Mouse (Mus musculus) intestine, embryonic 14.5 days (tissue): ENCODE measurements around the gene Trrap. TPM values are rescaled to one million over a fixed set of nuclear protein-coding genes. Genes with fewer than 3 reads are reported as not detected.
"Not testable (repeated sequence)": the region's sequence is repeated elsewhere in the genome, so short reads cannot be mapped to it uniquely, and the experiment has no call there.

Experiments
- ATAC-seq: fragments of 200-750 bp; cut with Nextera tagmentation; replicated peaks from 2 replicates; pipeline ENCODE4 v1.8.0; 2017; ENCODE audit warnings: low read depth, moderate number of reproducible peaks, moderate TSS enrichment, moderate library complexity; ENCODE audit not compliant: low FRiP score, low TSS enrichment
- DNase-seq: peaks from one replicate; pipeline ENCODE4 v3.0.0-alpha.2; 2018; ENCODE audit warnings: low spot score
- H3K27ac ChIP-seq: fragments of 300-500 bp; sonication (generic); 2 replicates; pipeline ENCODE4 v1.5.1; 2014; ENCODE audit warnings: low read depth, mild to moderate bottlenecking, control low read depth
- H3K27me3 ChIP-seq: fragments of 300-500 bp; sonication (generic); replicated peaks from 2 replicates; pipeline ENCODE4 v1.6.1; 2014; ENCODE audit warnings: low read length, control low read depth; ENCODE audit not compliant: control insufficient read depth, insufficient read depth
- H3K36me3 ChIP-seq: fragments of 300-500 bp; sonication (generic); 2 replicates; pipeline ENCODE4 v1.6.1; 2014; ENCODE audit warnings: low read length, control low read depth; ENCODE audit not compliant: control insufficient read depth, insufficient read depth
- H3K4me1 ChIP-seq: fragments of 300-500 bp; sonication (generic); replicated peaks from 2 replicates; pipeline ENCODE4 v1.6.1; 2014; ENCODE audit warnings: low read length, control low read depth, mixed read lengths; ENCODE audit not compliant: control insufficient read depth, insufficient read depth
- H3K4me2 ChIP-seq: fragments of 300-500 bp; sonication (generic); 2 replicates; pipeline ENCODE4 v1.6.1; 2014; ENCODE audit warnings: low read length
- H3K4me3 ChIP-seq: fragments of 300-500 bp; sonication (generic); 2 replicates; pipeline ENCODE4 v1.5.1; 2014; ENCODE audit warnings: low read depth, low read length, control low read depth, mixed read lengths
- H3K9ac ChIP-seq: fragments of 300-500 bp; sonication (generic); 2 replicates; pipeline ENCODE4 v1.6.1; 2014; ENCODE audit warnings: mild to moderate bottlenecking, low read length
- H3K9me3 ChIP-seq: fragments of 300-500 bp; sonication (generic); 2 replicates; pipeline ENCODE4 v1.6.1; 2016; ENCODE audit warnings: low read length, control low read depth; ENCODE audit not compliant: control insufficient read depth
- WGBS: fragments of 180-500 bp; shearing (Covaris S2); extraction: QIAGEN DNeasy Blood & Tissue Kit; methylation state at CpG from one replicate; pipeline ENCODE4 v1.1.7; 2014; 5-methylcytosine and 5-hydroxymethylcytosine counted together
- polyA plus RNA-seq: library from polyadenylated mRNA; unstranded; fragments of >200 nt; fragmentation: Nextera tagmentation; extraction: Ambion mirVana; gene quantifications from 2 replicates; pipeline ENCODE4 v1.2.1, GENCODE M21; 2014

The Trrap gene
- 85.4 and 92.8 TPM in 2 replicates for polyA plus RNA-seq

DNA sequence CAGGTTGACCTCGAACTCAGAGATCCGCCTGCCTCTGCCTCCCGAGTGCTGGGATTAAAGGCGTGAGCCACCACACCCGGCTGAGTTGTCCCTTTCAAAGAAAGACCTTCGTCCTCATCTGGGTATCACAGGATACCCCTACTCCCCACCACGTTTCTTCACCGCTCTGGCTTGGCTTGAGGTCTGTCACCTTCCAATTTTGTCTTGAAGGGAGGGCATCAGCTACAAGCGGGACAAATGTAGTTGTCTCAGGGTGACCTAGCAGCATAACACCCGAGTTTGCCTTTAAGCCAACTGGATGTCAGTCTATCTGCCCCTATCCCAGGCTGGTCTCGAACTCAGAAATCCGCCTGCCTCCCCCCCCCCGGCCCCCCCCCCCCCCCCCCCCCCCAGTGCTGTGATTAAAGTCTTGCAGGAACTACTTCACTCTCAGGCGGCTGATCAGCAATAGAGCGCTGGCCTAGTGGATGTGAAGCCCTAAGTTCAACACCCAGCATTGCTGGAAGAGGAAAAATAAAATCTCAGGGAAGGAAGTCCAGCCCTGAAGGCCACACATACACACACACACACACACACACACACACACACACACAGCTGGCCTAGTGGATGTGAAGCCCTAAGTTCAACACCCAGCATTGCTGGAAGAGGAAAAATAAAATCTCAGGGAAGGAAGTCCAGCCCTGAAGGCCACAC lies at the start of gene Trrap:
TSS of gene Trrap (plus strand) at position 627 of the 693 bp plus-strand sequence.
- H3K4me1 ChIP-seq, DNase-seq, H3K9me3 ChIP-seq, H3K27me3 ChIP-seq: not testable (repeated sequence)
- peak; percentile 24 for ATAC-seq
- peaks cover 20% of the 10 kb centered on the region for H3K36me3 ChIP-seq
- H3K4me3 ChIP-seq: peak within 1 kb of the TSS; percentile 81
- WGBS: 84% methylated on average over 12 of the region's 15 CpGs
- H3K9ac ChIP-seq: peak within 1 kb of the TSS; percentile 76
- H3K4me2 ChIP-seq: peak within 1 kb of the TSS; percentile 85
- peak within 1 kb of the TSS; percentile 85 for H3K27ac ChIP-seq

DNA sequence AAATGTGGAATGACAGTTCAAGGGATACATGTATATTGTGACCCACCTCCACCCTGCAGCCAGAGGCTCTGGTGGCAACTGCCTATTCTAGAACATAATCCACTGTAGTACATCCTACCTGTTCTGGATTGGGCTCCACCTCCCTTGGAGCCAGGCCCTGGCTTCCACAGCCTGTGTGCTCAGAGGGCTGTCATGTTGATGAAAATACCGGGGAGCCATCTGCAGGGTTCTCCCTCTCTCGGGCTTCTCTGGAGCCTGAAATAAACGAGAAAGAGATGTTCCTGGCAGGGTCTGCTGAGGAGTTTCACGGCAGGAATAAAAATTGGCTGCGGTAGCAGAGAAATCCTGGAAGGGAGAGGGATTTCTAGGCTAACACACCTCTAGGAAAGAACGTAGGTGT lies 47.8 kb upstream of the Trrap start:
- no peaks in the 10 kb centered on the region for H3K36me3 ChIP-seq
- H3K9ac ChIP-seq: no peak overlapping the region
- H3K4me3 ChIP-seq: no peak overlapping the region
- no peaks in the 10 kb centered on the region for H3K4me1 ChIP-seq
- WGBS: 61% methylated on average over 6 of the region's 6 CpGs
- H3K9me3 ChIP-seq: no peaks in the 10 kb centered on the region
- no peak for ATAC-seq
- H3K27ac ChIP-seq: no peak overlapping the region
- H3K4me2 ChIP-seq: no peak overlapping the region
- DNase-seq: no peak
- H3K27me3 ChIP-seq: no peaks in the 10 kb centered on the region

DNA sequence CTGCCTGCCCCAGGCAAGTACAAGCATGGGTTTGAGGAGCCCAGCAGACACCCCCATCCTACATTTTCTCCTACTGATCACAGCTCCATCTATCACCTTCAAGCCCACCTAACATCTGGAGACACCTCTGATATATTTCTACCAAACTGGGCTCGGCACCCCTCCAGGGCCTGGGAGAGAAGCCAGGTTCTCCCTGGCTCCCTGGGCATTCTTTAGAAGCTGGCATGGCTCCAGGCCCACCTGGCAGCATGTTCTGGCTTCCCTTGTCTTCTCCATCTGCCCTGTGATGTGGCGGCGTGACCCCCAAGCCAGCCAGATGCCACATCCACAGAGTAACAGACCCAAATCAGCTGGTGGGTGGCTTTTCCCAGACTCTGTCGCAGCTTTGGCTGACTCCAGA lies 47.3 kb upstream of the Trrap start:
- H3K9me3 ChIP-seq: no peaks in the 10 kb centered on the region

DNA sequence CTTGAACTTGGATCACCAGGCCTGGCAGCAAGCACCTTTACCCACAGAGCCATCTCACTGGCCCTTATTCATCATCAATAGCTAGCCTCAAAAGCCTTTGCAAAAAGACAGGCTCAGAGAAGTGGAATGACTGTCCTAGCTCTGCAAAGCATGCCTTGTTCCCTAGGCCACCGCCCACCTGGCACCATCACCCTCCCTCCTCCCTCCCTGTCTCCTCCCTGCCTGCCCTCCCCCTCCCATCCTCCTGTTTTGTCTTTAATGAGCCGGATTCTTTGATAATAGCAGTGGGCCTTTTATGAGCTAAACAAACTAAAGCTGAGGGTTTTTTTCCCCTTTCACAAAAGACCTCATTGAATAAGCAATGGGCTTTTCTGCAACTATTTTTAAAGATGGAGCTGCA lies 42.6 kb upstream of the Trrap start:
- no peak overlapping the region for H3K4me2 ChIP-seq
- no peaks in the 10 kb centered on the region for H3K9me3 ChIP-seq
- no peak overlapping the region for H3K4me3 ChIP-seq
- H3K36me3 ChIP-seq: no peaks in the 10 kb centered on the region
- H3K27ac ChIP-seq: no peak overlapping the region
- WGBS: 47% methylated on average over 2 of the region's 2 CpGs
- DNase-seq (no peak), ATAC-seq (no peak)
- H3K9ac ChIP-seq: no peak overlapping the region
- H3K4me1 ChIP-seq: no peaks in the 10 kb centered on the region
- no peaks in the 10 kb centered on the region; the same call in 1 of the 2 replicates for H3K27me3 ChIP-seq

More for the DNA sequence above, 47.3 kb upstream of the Trrap start:
- DNase-seq (no peak), ATAC-seq (no peak)
- Histone ChIP-seq H3K4me2 (no peak overlapping the region), H3K9ac (no peak overlapping the region), H3K27ac (no peak overlapping the region), H3K27me3 (no peaks in the 10 kb centered on the region), H3K36me3 (no peaks in the 10 kb centered on the region), H3K4me3 (no peak overlapping the region), H3K4me1 (no peaks in the 10 kb centered on the region)
- WGBS: 74% methylated on average over 4 of the region's 4 CpGs

DNA sequence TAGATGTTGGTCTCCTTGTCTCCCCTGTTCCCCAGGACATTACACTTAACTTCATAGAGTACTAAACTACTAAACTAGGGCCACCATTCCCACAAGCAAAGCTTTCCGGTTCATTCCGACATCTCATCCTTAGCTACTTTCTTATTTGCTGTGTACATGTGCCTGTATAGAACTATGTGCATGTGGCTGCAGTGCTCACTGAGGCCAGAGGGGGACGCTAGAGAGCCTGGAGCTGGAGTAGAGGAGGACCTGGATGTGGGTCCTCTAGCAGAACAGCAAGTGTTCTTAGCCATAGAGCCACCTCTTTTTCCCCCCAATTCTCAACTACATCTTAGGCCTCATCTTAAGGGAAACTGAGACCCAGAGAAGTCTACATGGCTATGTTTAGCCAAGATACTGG lies 42.0 kb upstream of the Trrap start:
- whole genome bisulfite sequencing: 73% methylated on average over 3 of the region's 3 CpGs
- no peaks in the 10 kb centered on the region; the same call in 1 of the 2 replicates for H3K27me3 ChIP-seq
- DNase-seq (no peak), ATAC-seq (no peak)
- H3K4me3 ChIP-seq: no peak overlapping the region
- no peak overlapping the region for H3K9ac ChIP-seq
- H3K36me3 ChIP-seq: no peaks in the 10 kb centered on the region
- H3K4me2 ChIP-seq: no peak overlapping the region
- no peaks in the 10 kb centered on the region for H3K4me1 ChIP-seq
- no peak overlapping the region for H3K27ac ChIP-seq
- H3K9me3 ChIP-seq: no peaks in the 10 kb centered on the region

DNA sequence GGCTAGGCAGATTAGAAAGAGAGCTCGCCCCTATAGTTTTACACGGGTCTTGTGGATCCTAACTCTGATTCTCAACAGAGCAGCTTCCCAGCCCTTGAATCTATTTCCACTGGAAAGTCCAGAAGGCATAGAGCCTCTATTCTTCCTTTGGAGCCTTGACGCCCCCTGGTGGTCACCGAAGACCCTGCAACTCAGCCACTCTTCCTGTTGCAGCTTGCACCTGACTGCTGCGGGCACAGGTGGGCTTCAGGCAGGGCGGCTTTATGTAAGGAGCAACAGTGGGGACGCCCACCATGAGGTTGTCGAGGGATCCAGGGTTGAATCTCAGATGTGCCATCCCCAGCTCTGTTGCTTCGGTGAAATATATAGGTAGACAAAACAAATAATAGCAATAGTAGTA lies 40.4 kb upstream of the Trrap start:
- DNase-seq (peak; percentile 91), ATAC-seq (peak; percentile 17; the same call in 1 of the 2 replicates)
- no peak overlapping the region for H3K4me2 ChIP-seq
- no peak overlapping the region for H3K27ac ChIP-seq
- no peaks in the 10 kb centered on the region; the same call in 1 of the 2 replicates for H3K27me3 ChIP-seq
- no peak overlapping the region for H3K9ac ChIP-seq
- 7% methylated on average over 9 of the region's 9 CpGs for WGBS
- H3K9me3 ChIP-seq: no peaks in the 10 kb centered on the region
- no peaks in the 10 kb centered on the region for H3K36me3 ChIP-seq
- H3K4me1 ChIP-seq: no peaks in the 10 kb centered on the region
- no peak overlapping the region for H3K4me3 ChIP-seq

DNA sequence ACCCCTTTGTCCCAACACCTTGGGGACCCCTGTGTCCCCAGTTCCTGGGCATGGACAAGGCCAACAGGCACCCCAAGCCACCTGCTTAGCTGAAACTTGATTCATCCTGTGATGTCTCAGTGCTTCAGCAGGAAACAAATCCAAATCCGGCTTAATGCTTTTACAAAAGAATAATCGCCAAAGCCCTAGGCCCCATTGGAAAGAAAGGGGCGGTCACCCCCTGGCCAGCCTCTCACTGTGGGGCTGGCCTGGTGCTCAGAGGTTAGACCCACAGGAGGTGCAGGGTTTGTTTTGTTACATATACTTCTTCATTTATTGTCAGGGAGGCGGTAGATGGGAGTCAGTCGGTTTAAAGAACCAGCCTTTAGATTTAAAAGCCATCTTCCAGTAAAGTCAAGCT lies 39.3 kb upstream of the Trrap start:
- Histone ChIP-seq H3K27ac (no peak overlapping the region), H3K9me3 (no peaks in the 10 kb centered on the region), H3K4me3 (no peak overlapping the region), H3K4me2 (no peak overlapping the region), H3K4me1 (no peaks in the 10 kb centered on the region), H3K9ac (no peak overlapping the region), H3K36me3 (no peaks in the 10 kb centered on the region), H3K27me3 (no peaks in the 10 kb centered on the region; the same call in 1 of the 2 replicates)
- 44% methylated on average over 5 of the region's 5 CpGs for WGBS
- no peak for DNase-seq
- no peak for ATAC-seq

DNA sequence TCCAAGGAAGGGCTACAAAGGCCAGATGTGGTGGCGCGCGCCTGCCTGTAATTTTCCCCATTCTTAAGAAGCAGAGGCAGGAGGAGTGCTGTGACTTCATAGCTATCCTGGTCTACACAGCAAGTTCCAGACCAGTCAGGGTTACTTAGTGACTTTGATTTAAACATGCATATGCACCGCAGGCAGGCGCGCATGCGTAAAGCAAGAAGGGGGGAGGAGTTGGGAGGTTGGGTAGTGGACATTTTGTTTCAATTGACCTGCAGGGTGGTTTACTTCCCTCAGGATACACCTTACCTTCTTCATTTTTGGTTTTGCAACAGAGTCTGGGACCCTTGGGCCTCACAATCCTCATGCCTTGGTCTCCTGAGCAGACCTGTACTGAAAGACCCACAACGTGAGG lies 38.3 kb upstream of the Trrap start:
- no peaks in the 10 kb centered on the region; the same call in 1 of the 2 replicates for H3K27me3 ChIP-seq
- H3K27ac ChIP-seq: no peak overlapping the region
- H3K4me1 ChIP-seq: no peaks in the 10 kb centered on the region
- ATAC-seq (no peak), DNase-seq (no peak)
- H3K4me2 ChIP-seq: no peak overlapping the region
- H3K9me3 ChIP-seq: no peaks in the 10 kb centered on the region
- H3K36me3 ChIP-seq: no peaks in the 10 kb centered on the region
- WGBS: 77% methylated on average over 8 of the region's 8 CpGs
- no peak overlapping the region for H3K4me3 ChIP-seq
- no peak overlapping the region for H3K9ac ChIP-seq

DNA sequence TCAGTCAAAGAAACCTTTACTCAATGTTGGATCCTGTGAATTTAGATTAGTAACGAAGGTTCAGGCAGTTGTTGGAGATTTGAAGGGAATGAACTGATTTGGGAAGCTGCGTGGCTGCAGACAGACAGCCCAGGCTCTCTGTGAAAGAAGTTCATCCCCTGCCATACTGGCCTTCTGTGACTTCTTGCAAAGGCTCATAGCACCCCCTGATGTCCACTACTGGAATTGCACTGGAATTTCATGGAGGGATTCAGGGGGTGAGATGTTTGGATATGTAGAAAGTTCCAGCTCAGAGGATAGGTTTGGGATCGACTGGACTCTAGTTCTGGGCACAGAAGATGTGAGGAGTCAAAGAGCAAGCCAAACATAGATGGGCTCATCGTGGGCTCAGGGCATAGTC lies 33.6 kb upstream of the Trrap start:
- 28% methylated on average over 4 of the region's 4 CpGs for WGBS
- Histone ChIP-seq H3K4me2 (no peak overlapping the region), H3K4me1 (no peaks in the 10 kb centered on the region), H3K9me3 (no peaks in the 10 kb centered on the region), H3K4me3 (no peak overlapping the region), H3K9ac (no peak overlapping the region), H3K36me3 (no peaks in the 10 kb centered on the region), H3K27ac (no peak overlapping the region), H3K27me3 (no peaks in the 10 kb centered on the region)
- no peak for ATAC-seq
- peak; percentile 91 for DNase-seq
